Comparison of ENCODE assay signal across 8 mouse cellular contexts in the genomic region with DNA sequence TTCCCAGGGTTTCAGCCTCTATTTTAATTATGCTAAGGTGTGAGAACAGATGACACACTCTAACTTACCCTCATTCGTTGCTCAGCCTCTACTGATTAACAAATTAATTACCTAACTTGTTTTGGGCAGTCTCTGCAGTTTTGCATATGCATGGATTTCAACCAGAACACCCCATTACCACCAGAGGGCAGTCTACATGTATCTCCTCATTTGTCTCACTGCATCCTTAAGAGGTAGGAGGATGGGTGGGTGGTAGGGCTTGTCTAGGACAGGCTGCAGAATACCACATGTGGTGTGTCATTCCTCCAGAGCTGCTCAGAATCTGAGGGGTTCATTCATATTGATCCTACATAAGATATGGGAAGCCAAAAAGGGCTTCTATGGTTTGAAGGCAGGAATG. TPM values are rescaled to one million over a fixed set of nuclear protein-coding genes. Genes with fewer than 3 reads are reported as not detected.
DNase-seq lines count a peak whose midpoint lies in the region; ATAC-seq and TF ChIP-seq lines count a peak whose summit lies in the region.

No protein-coding gene starts in this region.

- H3K4me2 ChIP-seq in forebrain, embryonic 14.5 days (ENCODE audit: low read length), result no peak overlapping the region
- H3K4me2 ChIP-seq in midbrain, postnatal 0 days (ENCODE audit: low read depth, low read length, poor library complexity, severe bottlenecking), result no peak overlapping the region
- H3K4me2 ChIP-seq in midbrain, embryonic 15.5 days, result no peak overlapping the region
- H3K4me2 ChIP-seq in kidney, postnatal 0 days (ENCODE audit: low read length), result no peak overlapping the region

- no peak for ATAC-seq in forebrain, embryonic 14.5 days
- ATAC-seq in midbrain, postnatal 0 days (ENCODE audit: low FRiP score), result no peak
- ATAC-seq in midbrain, embryonic 15.5 days (replicated peaks), result no peak
- ATAC-seq in kidney, postnatal 0 days (replicated peaks; ENCODE audit: low FRiP score, low read depth), result no peak

- no peak overlapping the region for H3K9ac ChIP-seq in forebrain, embryonic 14.5 days (ENCODE audit: low read length)
- H3K9ac ChIP-seq in midbrain, postnatal 0 days (replicated peaks; ENCODE audit: low read length, poor library complexity, severe bottlenecking), result no peak overlapping the region
- H3K9ac ChIP-seq in midbrain, embryonic 15.5 days, result no peak overlapping the region
- H3K9ac ChIP-seq in kidney, postnatal 0 days (ENCODE audit: low read depth, low read length), result no peak overlapping the region

- no peaks in the 10 kb centered on the region for H3K27me3 ChIP-seq in forebrain, embryonic 14.5 days (replicated peaks; ENCODE audit: control insufficient read depth, insufficient read depth, low read length)
- H3K27me3 ChIP-seq in forebrain, embryonic 10.5 days (ENCODE audit: poor library complexity, severe bottlenecking), result no peaks in the 10 kb centered on the region
- H3K27me3 ChIP-seq in midbrain, postnatal 0 days (ENCODE audit: insufficient read depth, low read length), result no peaks in the 10 kb centered on the region
- no peaks in the 10 kb centered on the region for H3K27me3 ChIP-seq in midbrain, embryonic 15.5 days (replicated peaks)
- H3K27me3 ChIP-seq in kidney, postnatal 0 days (ENCODE audit: insufficient read depth, low read length), result no peaks in the 10 kb centered on the region

- H3K4me3 ChIP-seq in forebrain, embryonic 14.5 days (ENCODE audit: low read depth, low read length), result no peak overlapping the region
- no peak overlapping the region for H3K4me3 ChIP-seq in forebrain, embryonic 10.5 days
- no peak overlapping the region for H3K4me3 ChIP-seq in midbrain, postnatal 0 days (ENCODE audit: low read depth, low read length)
- H3K4me3 ChIP-seq in midbrain, embryonic 15.5 days, result no peak overlapping the region
- no peak overlapping the region for H3K4me3 ChIP-seq in kidney, postnatal 0 days (replicated peaks; ENCODE audit: low read depth, low read length)

- TF ChIP-seq CTCF in midbrain, postnatal 0 days (IDR thresholded peaks at IDR 0.05), result peak; percentile 63
- TF ChIP-seq CTCF in kidney, postnatal 0 days (IDR thresholded peaks at IDR 0.05; ENCODE audit: low read depth), result peak; percentile 76

- DNase-seq in forebrain, embryonic 14.5 days (ENCODE audit: low spot score), result peak; percentile 55
- DNase-seq in forebrain, embryonic 10.5 days (ENCODE audit: extremely low spot score, low spot score), result no peak
- DNase-seq in midbrain, postnatal 0 days (ENCODE audit: low spot score), result peak; percentile 37
- DNase-seq in c-Kit-positive CD71-negative TER-119-negative erythroid progenitor cells, embryonic 14.5 days (ENCODE audit: low read depth), result peak; percentile 35
- peak; percentile 74 for DNase-seq in kidney, postnatal 0 days (ENCODE audit: low spot score)
- DNase-seq in retina, postnatal 1 day, result peak; percentile 70
- no peak for DNase-seq in yolk sac, embryonic 10.5 days (ENCODE audit: low spot score)

- no peaks in the 10 kb centered on the region for H3K36me3 ChIP-seq in forebrain, embryonic 14.5 days (ENCODE audit: control insufficient read depth, insufficient read depth, low read length)
- H3K36me3 ChIP-seq in forebrain, embryonic 10.5 days (replicated peaks), result no peaks in the 10 kb centered on the region
- H3K36me3 ChIP-seq in midbrain, postnatal 0 days (ENCODE audit: insufficient read depth, low read length), result no peaks in the 10 kb centered on the region
- H3K36me3 ChIP-seq in midbrain, embryonic 15.5 days (replicated peaks), result no peaks in the 10 kb centered on the region
- H3K36me3 ChIP-seq in kidney, postnatal 0 days (ENCODE audit: insufficient read depth, low read length), result no peaks in the 10 kb centered on the region

- H3K9me3 ChIP-seq in forebrain, embryonic 14.5 days (replicated peaks; ENCODE audit: control insufficient read depth, low read length), result no peaks in the 10 kb centered on the region; the same call in 1 of the 2 replicates
- H3K9me3 ChIP-seq in forebrain, embryonic 10.5 days, result no peaks in the 10 kb centered on the region; the same call in 1 of the 2 replicates
- no peaks in the 10 kb centered on the region for H3K9me3 ChIP-seq in midbrain, postnatal 0 days (ENCODE audit: low read length)
- H3K9me3 ChIP-seq in midbrain, embryonic 15.5 days, result no peaks in the 10 kb centered on the region
- H3K9me3 ChIP-seq in kidney, postnatal 0 days (replicated peaks; ENCODE audit: low read length), result no peaks in the 10 kb centered on the region

- WGBS in forebrain, embryonic 14.5 days, result 11% methylated on average over 1 of the region's 1 CpGs
- WGBS in forebrain, embryonic 10.5 days, result 25% methylated on average over 1 of the region's 1 CpGs
- WGBS in midbrain, postnatal 0 days, result 19% methylated on average over 1 of the region's 1 CpGs
- 26% methylated on average over 1 of the region's 1 CpGs for WGBS in midbrain, embryonic 15.5 days
- 18% methylated on average over 1 of the region's 1 CpGs for WGBS in kidney, postnatal 0 days

- no peaks in the 10 kb centered on the region for H3K4me1 ChIP-seq in forebrain, embryonic 14.5 days (ENCODE audit: control insufficient read depth, insufficient read depth, low read length)
- no peaks in the 10 kb centered on the region for H3K4me1 ChIP-seq in forebrain, embryonic 10.5 days
- no peaks in the 10 kb centered on the region for H3K4me1 ChIP-seq in midbrain, postnatal 0 days (ENCODE audit: insufficient read depth, low read length)
- no peaks in the 10 kb centered on the region for H3K4me1 ChIP-seq in midbrain, embryonic 15.5 days
- no peaks in the 10 kb centered on the region for H3K4me1 ChIP-seq in kidney, postnatal 0 days (replicated peaks; ENCODE audit: insufficient read depth, low read length)

- no peak overlapping the region for H3K27ac ChIP-seq in forebrain, embryonic 14.5 days (ENCODE audit: low read depth, low read length)
- H3K27ac ChIP-seq in forebrain, embryonic 10.5 days, result no peak overlapping the region
- no peak overlapping the region for H3K27ac ChIP-seq in midbrain, postnatal 0 days (ENCODE audit: low read depth, low read length)
- H3K27ac ChIP-seq in midbrain, embryonic 15.5 days, result no peak overlapping the region
- no peak overlapping the region for H3K27ac ChIP-seq in kidney, postnatal 0 days

RNA-seq across cellular contexts. Expression of gene Parp14, which starts 31.7 kb away (rescaled TPM):
- 0.16 and 0.25 TPM in 2 replicates for polyA plus RNA-seq in forebrain, embryonic 14.5 days (2014; fragmentation: Nextera tagmentation; extraction: Ambion mirVana)
- polyA plus RNA-seq in forebrain, embryonic 10.5 days (2016; fragmentation: Nextera tagmentation; extraction: Ambion mirVana), result 0.11 and 0.17 TPM in 2 replicates
- total RNA-seq in midbrain, postnatal 0 days (2014; rRNA removed), result 0.85 and 1.2 TPM in 2 replicates
- polyA plus RNA-seq in midbrain, postnatal 0 days (2015; fragmentation: Nextera tagmentation; extraction: Ambion mirVana), result 0.22 and 0.27 TPM in 2 replicates
- 0.49 and 0.72 TPM in 2 replicates for polyA plus RNA-seq in midbrain, embryonic 15.5 days (2015; fragmentation: Nextera tagmentation; extraction: Ambion mirVana)
- polyA plus RNA-seq in kidney, postnatal 0 days (2015; fragmentation: Nextera tagmentation; extraction: Ambion mirVana), result 2.3 and 2.5 TPM in 2 replicates

Comparison
In these comparisons a context has a peak if more than half of its experiments do, and no peak if none do; other contexts are left out.
1. DNase-seq: peak in forebrain, embryonic 14.5 days (single experiment), midbrain, postnatal 0 days (single experiment), c-Kit-positive CD71-negative TER-119-negative erythroid progenitor cells, embryonic 14.5 days (single experiment), kidney, postnatal 0 days (single experiment) and retina, postnatal 1 day (single experiment); none in forebrain, embryonic 10.5 days (single experiment) and yolk sac, embryonic 10.5 days (single experiment).